Mouse (Mus musculus) megakaryocyte, embryonic 14.5 days (primary cell): ENCODE data around the gene Uqcrq. TPM values are rescaled to one million over a fixed set of nuclear protein-coding genes. Genes with fewer than 3 reads are reported as not detected.

ENCODE experiments used
- H3K27me3 ChIP-seq: replicated peaks from 2 replicates; pipeline ENCODE3; 2012; ENCODE audit warnings: inconsistent platforms
- H3K36me3 ChIP-seq: replicated peaks from 2 replicates; pipeline ENCODE3; 2012; ENCODE audit warnings: low read length, inconsistent platforms, mixed read lengths
- H3K4me1 ChIP-seq: 2 replicates; pipeline ENCODE4 v1.6.1; 2012; ENCODE audit warnings: inconsistent platforms
- H3K4me3 ChIP-seq: replicated peaks from 2 replicates; pipeline ENCODE3; 2012; ENCODE audit warnings: moderate library complexity, mild to moderate bottlenecking, inconsistent platforms
- H3K9me3 ChIP-seq: 2 replicates; pipeline ENCODE4 v1.6.1; 2012; ENCODE audit warnings: inconsistent platforms
- FLI1 ChIP-seq: IDR thresholded peaks from 2 replicates; pipeline ENCODE4 v1.6.1; 2012; ENCODE audit warnings: low read length, inconsistent platforms, mixed read lengths
- GATA1 ChIP-seq: IDR thresholded peaks from 3 replicates; pipeline ENCODE4 v1.6.1; 2012; ENCODE audit warnings: mixed read lengths, low read length, inconsistent platforms, borderline replicate concordance
- polyA plus RNA-seq: library from polyadenylated mRNA; stranded (reverse); fragments of >175 nt; gene quantifications from 2 replicates; pipeline ENCODE4 v1.2.3, GENCODE M21; 2012; ENCODE audit warnings: low replicate concordance; ENCODE audit not compliant: insufficient read depth

Uqcrq gene
- polyA plus RNA-seq = 84.7 and 161 TPM in 2 replicates

GRCm38 (mm10) chr11:53430670-53431346 is at the start of gene Uqcrq, which contains the start of gene Gdf9:
TSS of gene Uqcrq (minus strand) at chr11:53430831.
TSS of gene Gdf9 (plus strand) at chr11:53431023.
- Histone ChIP-seq H3K27me3 (no peaks in the 10 kb centered on the region), H3K36me3 (peaks cover 25% of the 10 kb centered on the region), H3K9me3 (no peaks in the 10 kb centered on the region), H3K4me1 (peaks cover 61% of the 10 kb centered on the region), H3K4me3 (peak within 1 kb of the TSS; percentile 98)
- TF ChIP-seq GATA1 = no peak
- TF ChIP-seq FLI1 = 0 out of 2 replicates have a peak, but pooled peaks have one; percentile 32

GRCm38 (mm10) chr11:53479783-53480301 is 49.2 kb upstream of the Uqcrq start, which contains the start of the genes Gm9945 and Sowaha:
TSS of gene Gm9945 (plus strand) at chr11:53480166.
TSS of gene Sowaha (minus strand) at chr11:53480274.
- peak within 1 kb of the TSS; percentile 89 for H3K4me3 ChIP-seq
- H3K27me3 ChIP-seq = peaks cover 62% of the 10 kb centered on the region
- H3K9me3 ChIP-seq = peaks cover 13% of the 10 kb centered on the region
- peaks cover 49% of the 10 kb centered on the region for H3K4me1 ChIP-seq
- H3K36me3 ChIP-seq = no peaks in the 10 kb centered on the region
- TF ChIP-seq GATA1 = no peak
- TF ChIP-seq FLI1 = no peak

GRCm38 (mm10) chr11:53479171-53479782 is 48.6 kb upstream of the Uqcrq start:
- Histone ChIP-seq H3K4me3 (peak overlapping the region; percentile 89), H3K36me3 (no peaks in the 10 kb centered on the region), H3K27me3 (peaks cover 68% of the 10 kb centered on the region), H3K4me1 (peaks cover 49% of the 10 kb centered on the region), H3K9me3 (peaks cover 13% of the 10 kb centered on the region)
- no peak for TF ChIP-seq FLI1
- no peak for TF ChIP-seq GATA1

- Histone ChIP-seq H3K4me1 (peaks cover 47% of the 10 kb centered on the region), H3K9me3 (peaks cover 14% of the 10 kb centered on the region), H3K36me3 (no peaks in the 10 kb centered on the region), H3K4me3 (peak overlapping the region; percentile 89), H3K27me3 (peaks cover 74% of the 10 kb centered on the region)
- TF ChIP-seq GATA1 (no peak), FLI1 (no peak)
Measured at GRCm38 (mm10) chr11:53478383-53479170, 47.9 kb upstream of the Uqcrq start.

- Histone ChIP-seq H3K4me1 (peaks cover 47% of the 10 kb centered on the region), H3K4me3 (no peak overlapping the region), H3K9me3 (peaks cover 19% of the 10 kb centered on the region), H3K27me3 (peaks cover 76% of the 10 kb centered on the region), H3K36me3 (no peaks in the 10 kb centered on the region)
- no peak for TF ChIP-seq GATA1
Measured at GRCm38 (mm10) chr11:53477833-53478232, 47.2 kb upstream of the Uqcrq start.

- H3K4me3 ChIP-seq = no peak overlapping the region
- peaks cover 19% of the 10 kb centered on the region for H3K9me3 ChIP-seq
- H3K36me3 ChIP-seq = no peaks in the 10 kb centered on the region
- peaks cover 86% of the 10 kb centered on the region for H3K27me3 ChIP-seq
- no peak for TF ChIP-seq GATA1
- peaks cover 41% of the 10 kb centered on the region for H3K4me1 ChIP-seq
Measured at GRCm38 (mm10) chr11:53475620-53476019, 45.0 kb upstream of the Uqcrq start.

GRCm38 (mm10) chr11:53472709-53473108 is 42.1 kb upstream of the Uqcrq start:
- Histone ChIP-seq H3K36me3 (no peaks in the 10 kb centered on the region), H3K9me3 (peaks cover 5% of the 10 kb centered on the region), H3K27me3 (peaks cover 79% of the 10 kb centered on the region), H3K4me1 (peaks cover 33% of the 10 kb centered on the region), H3K4me3 (no peak overlapping the region)
- TF ChIP-seq FLI1 (no peak), GATA1 (no peak)

GRCm38 (mm10) chr11:53469968-53470695 is 39.5 kb upstream of the Uqcrq start, which contains the start of gene Gm9837:
TSS of gene Gm9837 (minus strand) at chr11:53470479.
- Histone ChIP-seq H3K36me3 (no peaks in the 10 kb centered on the region), H3K27me3 (peaks cover 82% of the 10 kb centered on the region), H3K4me3 (peak within 1 kb of the TSS; percentile 59), H3K4me1 (peaks cover 33% of the 10 kb centered on the region), H3K9me3 (peaks cover 5% of the 10 kb centered on the region)
- TF ChIP-seq GATA1 (no peak), FLI1 (no peak)
